Mouse (Mus musculus): Measurements from ENCODE around the gene Rasa1.

The Rasa1 gene

DNA sequence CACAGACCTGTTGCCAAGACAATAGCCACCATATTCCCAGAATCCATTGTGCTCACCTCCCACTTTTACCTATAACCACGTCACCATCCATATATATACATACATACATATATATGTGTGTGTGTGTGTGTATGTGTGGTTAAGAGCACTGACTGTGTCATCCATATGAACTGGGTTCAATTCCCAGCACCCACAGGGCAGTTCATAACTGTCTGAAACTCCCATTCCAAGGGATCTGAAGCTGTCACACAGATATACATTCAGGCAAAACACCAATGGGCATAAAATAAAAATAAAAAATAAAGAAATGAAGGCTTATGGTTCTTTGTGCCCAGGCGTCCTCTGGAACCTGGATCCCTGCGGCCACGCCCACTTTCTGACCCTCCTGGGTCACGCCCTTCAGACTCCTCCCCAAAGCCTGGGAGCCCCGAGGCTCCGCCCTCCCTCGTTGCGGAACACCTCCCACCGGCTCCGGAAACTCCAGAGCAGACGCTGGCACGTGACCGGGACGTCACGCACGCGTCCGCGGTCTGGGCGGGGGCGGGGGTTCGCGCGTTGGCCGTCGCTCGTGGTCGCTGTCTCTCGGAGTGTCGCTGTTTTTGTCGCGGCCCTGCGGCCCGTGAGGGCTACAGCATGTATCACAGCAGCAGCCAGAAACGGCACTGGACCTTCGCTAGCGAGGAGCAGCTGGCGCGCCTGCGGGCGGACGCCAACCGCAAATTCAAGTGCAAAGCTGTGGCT lies 99.9 kb downstream of the Rasa1 start, which contains the start of gene Ccnh:
TSS of gene Ccnh (plus strand) at position 506 of the 741 bp plus-strand sequence.
- CTCF ChIA-PET: no interaction called here
- POLR2A ChIA-PET: interaction anchor here in 3 of 4 experiments (0.9 to 1.7 kb wide), 3 partner anchors 42 to 100 kb away, joined by 3 to 4 read pairs (median 3); partner anchors contain the start of gene Rasa1 (in 1 of the 3)

Measured in embryonic stem cell, embryonic (primary cell).